Mouse (Mus musculus): ENCODE results near the gene Rbp1.

Rbp1 gene

GRCm38 (mm10) chr9:98492821-98493220 is 70.1 kb downstream of the Rbp1 start:
- DNase-seq (ENCODE audit: low spot score), result no peak

All from left cerebral cortex, adult 11 months (tissue).